Mouse (Mus musculus) kidney, adult 2 months (tissue): ENCODE measurements around the gene Glt6d1. TPM values are rescaled to one million over a fixed set of nuclear protein-coding genes. Genes with fewer than 3 reads are reported as not detected.

Experiments used
- DNase-seq: peaks from one replicate; pipeline ENCODE4 v3.0.0; 2021
- H3K27ac ChIP-seq: fragments of 200-500 bp; 2 replicates; pipeline ENCODE4 v1.5.1; 2012; ENCODE audit warnings: low read depth, low read length, control low read depth, inconsistent platforms; ENCODE audit not compliant: insufficient read depth
- H3K27me3 ChIP-seq: fragments of 200-500 bp; replicated peaks from 2 replicates; pipeline ENCODE4 v1.6.1; 2012; ENCODE audit warnings: mild to moderate bottlenecking, moderate library complexity, low read length, inconsistent platforms; ENCODE audit not compliant: control insufficient read depth, insufficient read depth
- H3K36me3 ChIP-seq: fragments of 200-500 bp; 2 replicates; pipeline ENCODE4 v1.6.1; 2012; ENCODE audit warnings: mild to moderate bottlenecking, moderate library complexity, low read length, inconsistent platforms; ENCODE audit not compliant: control insufficient read depth, insufficient read depth
- H3K4me1 ChIP-seq: fragments of 200-500 bp; 2 replicates; pipeline ENCODE4 v1.6.1; 2011; ENCODE audit warnings: low read length; ENCODE audit not compliant: control insufficient read depth, insufficient read depth
- H3K4me3 ChIP-seq: fragments of 200-500 bp; 2 replicates; pipeline ENCODE4 v1.5.1; 2011; ENCODE audit warnings: mild to moderate bottlenecking, low read depth, low read length, control low read depth; ENCODE audit not compliant: insufficient read depth
- CTCF ChIP-seq: fragments of 200-500 bp; conservative IDR thresholded peaks from 2 replicates; pipeline ENCODE4 v1.5.1; 2011; ENCODE audit warnings: low read depth, mild to moderate bottlenecking, control low read depth, low read length, moderate library complexity, mixed read lengths; ENCODE audit not compliant: insufficient read depth, insufficient read length
- POLR2A ChIP-seq: fragments of 200-500 bp; IDR thresholded peaks from one replicate; pipeline ENCODE4 v1.6.1; 2011; ENCODE audit warnings: low read depth, low read length, control low read depth
- WGBS: fragments of 180-500 bp; shearing (Covaris S2); methylation state at CpG from one replicate; pipeline ENCODE4 v1.1.7; 2018; 5-methylcytosine and 5-hydroxymethylcytosine counted together
- polyA plus RNA-seq: library from polyadenylated mRNA; depleted of rRNA; stranded (reverse); fragments of >200 nt; gene quantifications from 2 replicates; pipeline ENCODE4 v1.2.3, GENCODE M21; 2012; rRNA removed

Glt6d1 gene
- polyA plus RNA-seq, 1 experiment: not detected

DNA sequence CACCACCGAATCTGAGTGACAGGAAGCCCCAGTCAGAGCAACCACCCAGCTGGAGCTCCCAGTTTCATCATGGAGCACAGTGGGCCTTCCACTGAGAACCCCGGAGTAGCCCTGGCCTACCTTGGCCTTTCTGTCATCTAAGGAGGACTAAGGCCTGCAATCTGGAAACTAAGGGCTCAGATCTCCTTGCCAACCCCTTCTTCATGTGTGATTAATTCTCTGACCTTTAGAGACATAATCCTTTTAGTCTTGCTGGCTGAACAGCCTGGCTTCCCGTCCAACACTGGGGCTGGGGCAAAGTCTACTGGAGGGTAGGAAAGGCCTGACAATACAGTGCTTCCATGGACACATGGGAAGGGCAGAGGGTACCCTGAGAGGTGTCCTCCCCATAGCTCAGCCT lies 39.7 kb downstream of the Glt6d1 start:
- TF ChIP-seq CTCF (no peak), POLR2A (no peak)
- no peaks in the 10 kb centered on the region for H3K4me1 ChIP-seq
- no peaks in the 10 kb centered on the region for H3K36me3 ChIP-seq
- DNase-seq: peak; percentile 51
- no peak overlapping the region for H3K27ac ChIP-seq
- H3K4me3 ChIP-seq: no peak overlapping the region
- H3K27me3 ChIP-seq: no peaks in the 10 kb centered on the region
- 46% methylated on average over 3 of the region's 3 CpGs for WGBS

DNA sequence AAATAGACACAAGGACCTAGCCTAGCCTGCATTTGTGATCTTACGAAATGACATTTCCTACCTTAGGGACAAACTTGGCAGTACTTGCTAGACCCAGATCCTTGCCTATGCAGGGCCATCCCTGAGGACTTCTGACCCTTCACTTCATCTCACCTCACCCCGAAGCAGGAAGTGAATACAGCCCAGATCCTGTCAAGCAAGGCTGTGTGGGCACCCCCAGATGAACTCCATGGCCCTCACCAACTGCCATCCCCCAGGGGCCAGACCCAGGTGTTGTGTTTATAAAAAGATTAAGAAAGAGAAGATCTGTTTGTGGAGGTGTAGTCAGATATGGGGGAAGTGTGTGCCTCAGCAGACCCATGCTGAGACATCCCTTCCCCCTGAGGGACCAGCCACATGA lies 41.0 kb downstream of the Glt6d1 start:
- 83% methylated on average over 2 of the region's 2 CpGs for WGBS
- TF ChIP-seq POLR2A (no peak), CTCF (no peak)
- H3K4me1 ChIP-seq: no peaks in the 10 kb centered on the region

DNA sequence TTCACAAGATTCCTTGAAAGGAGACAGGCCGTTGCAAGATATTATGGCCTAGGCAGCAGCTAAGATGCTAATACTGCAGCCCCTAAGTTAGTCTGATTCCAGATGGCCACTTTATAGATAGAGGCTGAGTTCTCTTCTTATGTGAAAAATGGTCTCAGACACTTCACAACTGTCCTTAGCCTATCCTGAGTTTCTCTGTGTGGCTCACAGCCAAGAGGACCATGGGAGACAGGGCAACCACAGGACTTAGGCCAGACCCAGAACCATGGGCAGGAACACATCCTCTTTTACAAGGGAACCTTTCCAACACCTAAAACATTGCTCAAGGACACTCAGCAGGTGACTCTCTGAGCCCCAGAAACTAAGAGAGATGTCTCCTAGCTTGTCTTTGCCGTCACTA lies 42.1 kb downstream of the Glt6d1 start:
- Histone ChIP-seq H3K4me3 (no peak overlapping the region), H3K27ac (no peak overlapping the region), H3K36me3 (no peaks in the 10 kb centered on the region), H3K4me1 (no peaks in the 10 kb centered on the region), H3K27me3 (no peaks in the 10 kb centered on the region)
- no peak for TF ChIP-seq POLR2A
- TF ChIP-seq CTCF: no peak
- WGBS: 93% methylated on average over 2 of the region's 2 CpGs
- DNase-seq: no peak

More for the DNA sequence above, 41.0 kb downstream of the Glt6d1 start:
- no peak overlapping the region for H3K27ac ChIP-seq
- H3K36me3 ChIP-seq: no peaks in the 10 kb centered on the region
- no peak for DNase-seq
- no peaks in the 10 kb centered on the region for H3K27me3 ChIP-seq
- no peak overlapping the region for H3K4me3 ChIP-seq

DNA sequence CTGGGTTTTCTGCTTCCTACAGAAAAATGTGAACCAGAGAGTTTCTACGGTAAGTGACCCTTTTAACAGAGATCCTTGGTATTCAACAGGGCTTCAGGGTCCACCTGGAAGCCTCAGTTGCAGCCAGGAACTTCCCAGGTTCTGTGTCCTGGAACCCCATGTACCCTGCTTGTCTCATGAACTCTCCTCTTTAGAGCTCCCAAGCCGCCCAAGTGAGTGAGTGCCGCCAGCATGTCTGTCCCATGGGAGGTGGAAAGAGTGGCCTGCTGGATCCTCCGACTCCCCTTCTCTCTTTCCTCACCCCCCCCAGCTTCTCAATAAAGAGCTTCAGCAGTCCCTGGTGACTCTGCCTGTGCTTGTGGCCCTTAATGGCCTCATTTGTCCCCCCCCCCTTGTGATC lies 47.9 kb downstream of the Glt6d1 start:
- H3K27me3 ChIP-seq: no peaks in the 10 kb centered on the region
- 86% methylated on average over 4 of the region's 4 CpGs for WGBS
- TF ChIP-seq CTCF (no peak), POLR2A (no peak)
- no peaks in the 10 kb centered on the region for H3K4me1 ChIP-seq
- DNase-seq: no peak
- no peaks in the 10 kb centered on the region for H3K36me3 ChIP-seq
- no peak overlapping the region for H3K4me3 ChIP-seq
- H3K27ac ChIP-seq: no peak overlapping the region

DNA sequence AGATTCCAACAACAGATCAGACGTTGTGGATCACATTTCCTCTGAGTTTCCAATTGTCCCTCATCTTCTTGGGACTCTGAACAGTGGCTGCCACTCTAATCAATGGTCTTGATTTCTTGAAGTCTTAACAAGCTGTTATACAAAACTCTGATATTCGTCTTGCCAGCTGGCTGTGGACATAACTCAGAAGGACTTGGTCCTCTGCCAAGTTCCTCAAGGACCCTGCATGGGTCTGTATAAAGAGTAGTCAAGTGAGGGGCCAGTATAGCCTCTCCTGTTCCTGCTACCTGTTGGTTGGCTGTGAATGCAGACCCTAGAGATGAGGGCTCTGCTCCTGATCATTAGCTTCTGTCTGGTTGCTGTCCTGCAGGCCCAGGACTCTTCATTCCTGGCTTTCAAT lies 50.4 kb downstream of the Glt6d1 start, which contains the start of gene Lcn3:
Gene Lcn3, plus strand, starts transcription at position 301 of the 400 bp plus-strand sequence.
- TF ChIP-seq CTCF (no peak), POLR2A (no peak)
- H3K36me3 ChIP-seq: no peaks in the 10 kb centered on the region
- DNase-seq: no peak
- H3K27ac ChIP-seq: no peak within 1 kb of the TSS
- H3K4me1 ChIP-seq: no peaks in the 10 kb centered on the region
- H3K4me3 ChIP-seq: no peak within 1 kb of the TSS
- WGBS: 43% methylated on average over 2 of the region's 2 CpGs
- no peaks in the 10 kb centered on the region for H3K27me3 ChIP-seq

DNA sequence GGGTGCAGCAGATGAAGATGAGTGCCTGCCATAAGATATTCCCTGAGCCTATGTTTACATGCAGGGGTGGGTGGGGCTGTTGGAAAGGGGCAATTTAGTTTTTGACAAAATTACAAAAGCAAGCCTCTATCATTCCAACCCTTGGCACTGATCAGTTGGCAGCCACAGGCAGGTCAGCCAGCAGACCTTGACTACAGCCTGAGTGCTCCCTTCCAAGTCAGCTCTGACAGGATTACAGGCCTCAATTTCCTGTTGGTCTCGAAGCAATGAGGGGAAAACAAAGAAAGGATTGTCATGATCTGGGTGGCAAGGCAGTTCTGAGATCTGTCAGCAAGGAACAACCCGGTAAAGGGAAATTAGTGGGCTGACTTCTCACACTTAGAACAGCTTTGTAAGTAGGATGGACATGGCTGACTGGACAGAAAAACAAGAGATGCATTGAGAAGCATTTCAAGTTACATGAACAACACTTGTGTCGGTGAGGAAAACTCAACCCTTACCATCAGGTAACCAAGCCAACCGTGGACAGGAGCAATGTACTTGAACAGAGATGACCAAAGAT lies 57.5 kb downstream of the Glt6d1 start:
- TF ChIP-seq CTCF (no peak), POLR2A (no peak)
- no peak overlapping the region for H3K27ac ChIP-seq

DNA sequence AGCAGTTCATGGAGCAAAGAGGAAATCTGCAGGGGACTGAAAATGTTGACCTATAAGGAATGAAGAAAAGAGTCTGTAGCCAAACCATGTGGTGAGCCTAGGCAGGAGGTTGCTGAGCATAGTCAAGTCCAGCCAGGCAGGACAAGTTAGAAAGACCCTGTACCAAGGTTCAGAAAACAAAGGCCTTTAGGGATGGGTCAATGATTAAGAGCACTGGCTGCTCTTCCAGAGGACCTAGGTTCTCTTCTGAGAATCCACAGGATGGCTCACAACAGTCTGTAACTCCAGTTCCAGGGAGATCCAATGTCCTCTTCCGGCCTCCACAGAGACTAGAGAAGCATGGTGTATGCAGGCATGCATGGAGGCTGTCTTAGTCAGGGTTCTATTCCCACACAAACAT lies 61.4 kb downstream of the Glt6d1 start:
- 57% methylated on average over 1 of the region's 1 CpGs for WGBS
- TF ChIP-seq CTCF (no peak), POLR2A (no peak)

More for the DNA sequence above, 57.5 kb downstream of the Glt6d1 start:
- H3K4me3 ChIP-seq: no peak overlapping the region
- DNase-seq: peak; percentile 17
- WGBS: 25% methylated on average over 4 of the region's 4 CpGs
- no peaks in the 10 kb centered on the region for H3K27me3 ChIP-seq
- peaks cover 3% of the 10 kb centered on the region; the same call in 1 of the 2 replicates for H3K4me1 ChIP-seq
- H3K36me3 ChIP-seq: no peaks in the 10 kb centered on the region

More for the DNA sequence above, 61.4 kb downstream of the Glt6d1 start:
- H3K36me3 ChIP-seq: no peaks in the 10 kb centered on the region
- no peaks in the 10 kb centered on the region for H3K27me3 ChIP-seq
- no peak overlapping the region for H3K4me3 ChIP-seq
- peaks cover 3% of the 10 kb centered on the region; the same call in 1 of the 2 replicates for H3K4me1 ChIP-seq
- H3K27ac ChIP-seq: no peak overlapping the region; the same call in 1 of the 2 replicates
- peak; percentile 71 for DNase-seq

Other genes starting within 250 kb of the Glt6d1 start
- 1.3 and 2.3 TPM in 2 replicates for gene Mamdc4, start 241.0 kb downstream of the Glt6d1 start, polyA plus RNA-seq
- gene Phpt1, start 240.6 kb downstream of the Glt6d1 start, polyA plus RNA-seq: 74.9 and 92.3 TPM in 2 replicates
- 0.36 and 0.62 TPM in 2 replicates for gene Ajm1, start 234.1 kb downstream of the Glt6d1 start, polyA plus RNA-seq
- 53.8 and 58.9 TPM in 2 replicates for gene Rabl6, start 207.3 kb downstream of the Glt6d1 start, polyA plus RNA-seq
- 0.03 TPM in 1 of 2 replicates, not detected in the other for gene Ccdc183, start 198.2 kb downstream of the Glt6d1 start, polyA plus RNA-seq
- gene Tmem141, start 193.8 kb downstream of the Glt6d1 start, polyA plus RNA-seq: 37.7 and 43.2 TPM in 2 replicates
- 1.7 and 3.4 TPM in 2 replicates for gene Fcna, start 187.8 kb downstream of the Glt6d1 start, polyA plus RNA-seq
- not detected in 2 replicates for gene Lcn8, start 162.7 kb downstream of the Glt6d1 start, polyA plus RNA-seq
- not detected in 2 replicates for gene Lcn5, start 157.9 kb downstream of the Glt6d1 start, polyA plus RNA-seq
- gene Lcn6, start 139.1 kb downstream of the Glt6d1 start, polyA plus RNA-seq: not detected in 2 replicates
- not detected in 2 replicates for gene Lcn10, start 133.1 kb downstream of the Glt6d1 start, polyA plus RNA-seq
- not detected in 2 replicates for gene Obp2a, start 115.8 kb downstream of the Glt6d1 start, polyA plus RNA-seq
- 14.0 and 14.2 TPM in 2 replicates for gene Bmyc, start 109.1 kb downstream of the Glt6d1 start, polyA plus RNA-seq
- gene Obp2b, start 78.8 kb downstream of the Glt6d1 start, polyA plus RNA-seq: not detected in 2 replicates
- gene Lcn3, start 50.3 kb downstream of the Glt6d1 start, polyA plus RNA-seq: not detected in 2 replicates
- gene Lcn11, start 38.8 kb downstream of the Glt6d1 start, polyA plus RNA-seq: not detected in 2 replicates
- not detected in 2 replicates for gene Gm13539, start 33.6 kb downstream of the Glt6d1 start, polyA plus RNA-seq
- not detected in 2 replicates for gene Lcn9, start 7.3 kb upstream of the Glt6d1 start, polyA plus RNA-seq
- 0.06 TPM in 1 of 2 replicates, not detected in the other for gene Sohlh1, start 31.4 kb upstream of the Glt6d1 start, polyA plus RNA-seq
- 36.1 and 47.1 TPM in 2 replicates for gene Kcnt1, start 47.9 kb upstream of the Glt6d1 start, polyA plus RNA-seq
- 6.3 and 7.1 TPM in 2 replicates for gene Camsap1, start 167.4 kb upstream of the Glt6d1 start, polyA plus RNA-seq
- 63.4 and 65.8 TPM in 2 replicates for gene Ubac1, start 205.9 kb upstream of the Glt6d1 start, polyA plus RNA-seq